Mouse (Mus musculus) gastrocnemius, postnatal 36 days (tissue): ENCODE measurements around the gene Myom1. TPM values are rescaled to one million over a fixed set of nuclear protein-coding genes. Genes with fewer than 3 reads are reported as not detected.

Experiments used
- DNase-seq, 2 experiments: peaks; one replicate each; pipeline ENCODE4 v3.0.0; 2022
- intact Hi-C: fragments of 180-260 bp; cut with DNase I; formaldehyde crosslinking; loops from one replicate; pipeline ENCODE4 v1.15.1; 2025
- total RNA-seq, 2 experiments: library from RNA; stranded (reverse); gene quantifications; 2 replicates each; pipeline ENCODE4 v1.2.3; 2021

The Myom1 gene
- total RNA-seq, 2 experiments from 2014 or later: 1,200 to 1,249 TPM

GRCm38 (mm10) chr17:71127464-71128110 is 125.2 kb downstream of the Myom1 start:
- no peak for DNase-seq
- intact Hi-C loops: no loop called here

GRCm38 (mm10) chr17:71129489-71130261 is 127.2 kb downstream of the Myom1 start:
- no peak for DNase-seq
- intact Hi-C loops: loop anchor here (5.0 kb wide), 1 partner anchor 48 kb away; no protein-coding TSS in a partner anchor

GRCm38 (mm10) chr17:71132221-71132620 is 129.8 kb downstream of the Myom1 start:
- intact Hi-C loops: loop anchor here (5.0 kb wide), 1 partner anchor 45 kb away; no protein-coding TSS in a partner anchor

GRCm38 (mm10) chr17:71132856-71133439 is 130.5 kb downstream of the Myom1 start:
- intact Hi-C loops: loop anchor here (5.0 kb wide), 1 partner anchor 44 kb away; no protein-coding TSS in a partner anchor

More at GRCm38 (mm10) chr17:71132221-71132620, 129.8 kb downstream of the Myom1 start:
- DNase-seq: no peak

GRCm38 (mm10) chr17:71134441-71134955 is 132.1 kb downstream of the Myom1 start:
- intact Hi-C loops: loop anchor here (5.0 kb wide), 1 partner anchor 43 kb away; no protein-coding TSS in a partner anchor
- DNase-seq: no peak

More at GRCm38 (mm10) chr17:71132856-71133439, 130.5 kb downstream of the Myom1 start:
- DNase-seq: no peak

- intact Hi-C loops: no loop called here
Measured at GRCm38 (mm10) chr17:71135108-71135507, 132.7 kb downstream of the Myom1 start.

GRCm38 (mm10) chr17:71135866-71136265 is 133.4 kb downstream of the Myom1 start:
- intact Hi-C loops: no loop called here
- no peak for DNase-seq

More at GRCm38 (mm10) chr17:71135108-71135507, 132.7 kb downstream of the Myom1 start:
- no peak for DNase-seq

GRCm38 (mm10) chr17:71136384-71137333 is 134.2 kb downstream of the Myom1 start:
- DNase-seq: no peak
- intact Hi-C loops: no loop called here

- intact Hi-C loops: no loop called here
- DNase-seq: no peak
Measured at GRCm38 (mm10) chr17:71137334-71137721, 134.9 kb downstream of the Myom1 start.

GRCm38 (mm10) chr17:71142068-71142467 is 139.6 kb downstream of the Myom1 start:
- DNase-seq: no peak

GRCm38 (mm10) chr17:71143155-71143554 is 140.7 kb downstream of the Myom1 start:
- DNase-seq: no peak
- intact Hi-C loops: no loop called here

More at GRCm38 (mm10) chr17:71142068-71142467, 139.6 kb downstream of the Myom1 start:
- intact Hi-C loops: no loop called here

- no peak for DNase-seq
- intact Hi-C loops: no loop called here
Measured at GRCm38 (mm10) chr17:71144322-71145116, 142.1 kb downstream of the Myom1 start.

- intact Hi-C loops: no loop called here
- DNase-seq: no peak
Measured at GRCm38 (mm10) chr17:71145248-71145961, 143.0 kb downstream of the Myom1 start.

GRCm38 (mm10) chr17:71153356-71153755 is 150.9 kb downstream of the Myom1 start:
- intact Hi-C loops: no loop called here
- DNase-seq: no peak

GRCm38 (mm10) chr17:71155271-71155670 is 152.8 kb downstream of the Myom1 start:
- DNase-seq: no peak
- intact Hi-C loops: no loop called here

- intact Hi-C loops: no loop called here
Measured at GRCm38 (mm10) chr17:71159152-71159567, 156.7 kb downstream of the Myom1 start.

GRCm38 (mm10) chr17:71159720-71160119 is 157.3 kb downstream of the Myom1 start:
- intact Hi-C loops: no loop called here
- DNase-seq: no peak

More at GRCm38 (mm10) chr17:71159152-71159567, 156.7 kb downstream of the Myom1 start:
- no peak for DNase-seq
